In the genomic region with DNA sequence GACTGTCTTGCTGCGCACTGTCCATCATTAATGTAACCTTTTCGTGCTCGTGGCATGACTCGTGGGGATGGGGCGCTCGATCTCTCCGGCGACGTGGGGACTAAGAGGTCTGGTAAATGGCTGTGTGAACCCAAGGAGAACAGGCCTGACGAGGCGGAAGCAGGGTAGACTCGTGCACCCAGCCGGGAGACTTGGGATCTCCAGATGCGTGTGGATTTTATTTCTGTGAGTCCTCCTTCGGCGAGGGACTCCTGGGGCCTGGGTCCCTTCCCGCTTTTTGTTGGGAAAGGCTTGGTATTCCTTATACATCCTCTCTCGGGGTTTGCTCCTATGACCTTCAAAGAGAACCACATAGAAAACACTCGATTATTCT, we compare ENCODE assay signal across 8 mouse cellular contexts. TPM values are rescaled to one million over a fixed set of nuclear protein-coding genes. Genes with fewer than 3 reads are reported as not detected.
DNase-seq lines count a peak whose midpoint lies in the region; ATAC-seq and TF ChIP-seq lines count a peak whose summit lies in the region.

No protein-coding gene starts in this region.

- H3K4me2 ChIP-seq in limb, embryonic 14.5 days (replicated peaks; ENCODE audit: low read depth, low read length, severe bottlenecking), result peak overlapping the region; percentile 79
- peak overlapping the region; percentile 83 for H3K4me2 ChIP-seq in neural tube, embryonic 13.5 days

- H3K9me3 ChIP-seq in forebrain, embryonic 10.5 days, result peaks cover 15% of the 10 kb centered on the region; the same call in 1 of the 2 replicates
- H3K9me3 ChIP-seq in limb, embryonic 14.5 days (ENCODE audit: control insufficient read depth, low read length), result peaks cover 3% of the 10 kb centered on the region; the same call in 1 of the 2 replicates
- no peaks in the 10 kb centered on the region for H3K9me3 ChIP-seq in neural tube, embryonic 13.5 days

- no peak for TF ChIP-seq POLR2A in limb, embryonic 14.5 days (IDR thresholded peaks at IDR 0.05; ENCODE audit: borderline replicate concordance, extremely low read depth, insufficient read depth, insufficient read length)

- H3K9ac ChIP-seq in limb, embryonic 14.5 days (ENCODE audit: low read depth, low read length, severe bottlenecking), result peak overlapping the region; percentile 74
- peak overlapping the region; percentile 93 for H3K9ac ChIP-seq in neural tube, embryonic 13.5 days

- H3K36me3 ChIP-seq in forebrain, embryonic 10.5 days (replicated peaks), result peaks cover 31% of the 10 kb centered on the region
- peaks cover 5% of the 10 kb centered on the region; the same call in 1 of the 2 replicates for H3K36me3 ChIP-seq in limb, embryonic 14.5 days (ENCODE audit: control insufficient read depth, insufficient read depth, low read length)
- peaks cover 19% of the 10 kb centered on the region for H3K36me3 ChIP-seq in neural tube, embryonic 13.5 days

- peak overlapping the region; percentile 93 for H3K27ac ChIP-seq in forebrain, embryonic 10.5 days
- H3K27ac ChIP-seq in limb, embryonic 14.5 days (replicated peaks; ENCODE audit: low read depth, low read length), result peak overlapping the region; percentile 79
- H3K27ac ChIP-seq in neural tube, embryonic 13.5 days (replicated peaks), result peak overlapping the region; percentile 82

- 40% methylated on average over 19 of the region's 19 CpGs for WGBS in forebrain, embryonic 10.5 days
- WGBS in limb, embryonic 14.5 days, result 38% methylated on average over 19 of the region's 19 CpGs
- WGBS in neural tube, embryonic 13.5 days, result 33% methylated on average over 19 of the region's 19 CpGs

- peak; percentile 17 for ATAC-seq in activated CD4-positive, CD25-positive, alpha-beta regulatory T cell, adult 4 months
- peak; percentile 62 for ATAC-seq in limb, embryonic 14.5 days (ENCODE audit: low FRiP score, low read depth)
- peak; percentile 86 for ATAC-seq in neural tube, embryonic 13.5 days (ENCODE audit: low read depth)

- peak; percentile 15 for DNase-seq in left cerebral cortex, adult 11 months (ENCODE audit: low spot score)
- no peak for DNase-seq in left cerebral cortex, adult 18-20 months (ENCODE audit: low spot score in 2 of 2)
- no peak for DNase-seq in forebrain, embryonic 10.5 days (ENCODE audit: extremely low spot score, low spot score)
- no peak for DNase-seq in limb, embryonic 14.5 days (ENCODE audit: low spot score)
- no peak for DNase-seq in cerebellum, adult 9-10 months
- no peak for DNase-seq in adipocyte (ENCODE audit: low spot score)

- peak overlapping the region; percentile 90 for H3K4me3 ChIP-seq in forebrain, embryonic 10.5 days
- H3K4me3 ChIP-seq in limb, embryonic 14.5 days (replicated peaks; ENCODE audit: low read length), result peak overlapping the region; percentile 59
- peak overlapping the region; percentile 99 for H3K4me3 ChIP-seq in neural tube, embryonic 13.5 days

- peaks cover 17% of the 10 kb centered on the region for H3K4me1 ChIP-seq in forebrain, embryonic 10.5 days
- peaks cover 9% of the 10 kb centered on the region for H3K4me1 ChIP-seq in limb, embryonic 14.5 days (ENCODE audit: control insufficient read depth, insufficient read depth, low read length)
- peaks cover 19% of the 10 kb centered on the region for H3K4me1 ChIP-seq in neural tube, embryonic 13.5 days (replicated peaks)

- no peaks in the 10 kb centered on the region for H3K27me3 ChIP-seq in forebrain, embryonic 10.5 days (ENCODE audit: poor library complexity, severe bottlenecking)
- no peaks in the 10 kb centered on the region for H3K27me3 ChIP-seq in limb, embryonic 14.5 days (ENCODE audit: control insufficient read depth, insufficient read depth, low read length)
- no peaks in the 10 kb centered on the region for H3K27me3 ChIP-seq in neural tube, embryonic 13.5 days

RNA-seq across cellular contexts. Expression of a gene that starts 0.3 kb away (rescaled TPM):
- total RNA-seq in left cerebral cortex, adult 18-20 months (2021), result 10 to 100 TPM; 89.6 to 94.8 TPM
- polyA plus RNA-seq in activated CD4-positive, CD25-positive, alpha-beta regulatory T cell, adult 4 months (2017; shearing (Covaris generic)), result 100 to 1,000 TPM in 1 of 2 experiments, 10 to 100 TPM in 1; 95.1 to 104 TPM
- polyA plus RNA-seq in forebrain, embryonic 10.5 days (2016; fragmentation: Nextera tagmentation; extraction: Ambion mirVana), result 308 and 310 TPM in 2 replicates
- 98.5 and 107 TPM in 2 replicates for polyA plus RNA-seq in limb, embryonic 14.5 days (2012; rRNA removed)
- polyA plus RNA-seq in limb, embryonic 14.5 days (2014; fragmentation: Nextera tagmentation; extraction: Ambion mirVana), result 193 and 199 TPM in 2 replicates
- 193 and 209 TPM in 2 replicates for polyA plus RNA-seq in neural tube, embryonic 13.5 days (2015; fragmentation: Nextera tagmentation; extraction: Ambion mirVana)

RNA-seq across cellular contexts. Expression of a gene that starts 42.0 kb away (rescaled TPM):
- total RNA-seq in left cerebral cortex, adult 18-20 months (2021), result 10 to 100 TPM; 26.4 to 27.9 TPM
- under 1 TPM; 0.48 to 0.54 TPM for polyA plus RNA-seq in activated CD4-positive, CD25-positive, alpha-beta regulatory T cell, adult 4 months (2017; shearing (Covaris generic))
- polyA plus RNA-seq in forebrain, embryonic 10.5 days (2016; fragmentation: Nextera tagmentation; extraction: Ambion mirVana), result 3.0 and 4.1 TPM in 2 replicates
- polyA plus RNA-seq in limb, embryonic 14.5 days (2012; rRNA removed), result 2.2 and 2.5 TPM in 2 replicates
- polyA plus RNA-seq in limb, embryonic 14.5 days (2014; fragmentation: Nextera tagmentation; extraction: Ambion mirVana), result 3.4 and 4.2 TPM in 2 replicates
- 11.6 and 12.7 TPM in 2 replicates for polyA plus RNA-seq in neural tube, embryonic 13.5 days (2015; fragmentation: Nextera tagmentation; extraction: Ambion mirVana)

Comparison
In these comparisons a context has a peak if more than half of its experiments do, and no peak if none do; other contexts are left out.
1. ATAC-seq: peak in every context shown above with its lines; median percentile 86 in neural tube, embryonic 13.5 days; 62 in limb, embryonic 14.5 days; 17 in activated CD4-positive, CD25-positive, alpha-beta regulatory T cell, adult 4 months.